Mouse (Mus musculus): ENCODE data around the gene Sdk1. TPM values are rescaled to one million over a fixed set of nuclear protein-coding genes. Genes with fewer than 3 reads are reported as not detected.
A peak's percentile ranks its signal among the peaks of the same experiment; 100 is the strongest.

Sdk1 gene
- 1.9 and 2.3 TPM in 2 replicates for polyA plus RNA-seq (2014; fragmentation: Nextera tagmentation; extraction: Ambion mirVana)

DNA sequence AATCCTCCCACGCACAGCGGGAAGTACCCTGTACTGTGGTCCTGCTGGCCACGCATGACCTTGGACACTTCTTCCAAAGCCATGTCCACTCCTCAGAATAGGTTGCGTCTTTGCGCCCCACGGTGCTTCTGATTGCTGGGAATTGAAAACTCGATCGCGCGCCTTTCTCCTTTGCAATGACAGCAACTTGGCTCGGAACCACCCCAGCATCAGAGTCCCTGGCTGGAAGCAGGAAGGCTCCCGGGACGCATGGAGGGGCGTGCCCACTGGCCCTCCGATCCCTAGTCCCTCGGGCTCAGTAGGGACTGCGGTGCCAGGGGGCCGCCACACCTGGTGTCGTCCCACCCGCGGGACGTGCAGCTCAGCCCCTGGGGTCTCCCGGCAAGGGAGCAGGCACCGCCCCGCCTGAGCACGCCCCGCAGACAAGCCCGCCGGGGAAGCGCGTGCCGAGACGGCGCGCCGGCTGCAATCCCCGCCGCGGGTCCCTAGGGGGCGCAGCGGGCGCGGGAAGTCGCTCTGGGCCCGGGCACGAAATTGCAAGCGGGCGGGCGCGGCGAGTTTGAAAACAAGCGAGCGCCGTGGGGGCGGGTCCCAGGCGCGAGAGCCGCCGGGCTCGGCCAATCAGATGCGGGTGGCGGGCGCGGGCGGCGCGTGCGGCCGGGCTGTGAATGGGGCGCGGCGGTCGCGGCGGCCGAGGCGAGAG is at the start of gene Sdk1:
TSS of gene Sdk1 (plus strand) at position 650 of the 703 bp plus-strand sequence.
- DNase-seq (ENCODE audit: low spot score) (peak; percentile 98), ATAC-seq (ENCODE audit: insufficient read depth, low FRiP score, low TSS enrichment) (peak; percentile 94)
- H3K27ac ChIP-seq (ENCODE audit: low read depth, low read length) = peak within 1 kb of the TSS; percentile 53; the same call in 1 of the 2 replicates
- WGBS = under 1% methylated on average over 67 of the region's 77 CpGs
- peak within 1 kb of the TSS; percentile 95 for H3K4me2 ChIP-seq (ENCODE audit: low read depth)
- H3K9me3 ChIP-seq (ENCODE audit: control insufficient read depth, low read length) = no peaks in the 10 kb centered on the region
- H3K4me3 ChIP-seq (ENCODE audit: low read depth, low read length) = peak within 1 kb of the TSS; percentile 78
- H3K4me1 ChIP-seq (ENCODE audit: control insufficient read depth, insufficient read depth, low read length) = peaks cover 25% of the 10 kb centered on the region
- peaks cover 19% of the 10 kb centered on the region for H3K27me3 ChIP-seq (ENCODE audit: control insufficient read depth, insufficient read depth, low read length)
- H3K9ac ChIP-seq (ENCODE audit: low read length) = peak within 1 kb of the TSS; percentile 75
- H3K36me3 ChIP-seq (ENCODE audit: control insufficient read depth, insufficient read depth, low read length) = no peaks in the 10 kb centered on the region

DNA sequence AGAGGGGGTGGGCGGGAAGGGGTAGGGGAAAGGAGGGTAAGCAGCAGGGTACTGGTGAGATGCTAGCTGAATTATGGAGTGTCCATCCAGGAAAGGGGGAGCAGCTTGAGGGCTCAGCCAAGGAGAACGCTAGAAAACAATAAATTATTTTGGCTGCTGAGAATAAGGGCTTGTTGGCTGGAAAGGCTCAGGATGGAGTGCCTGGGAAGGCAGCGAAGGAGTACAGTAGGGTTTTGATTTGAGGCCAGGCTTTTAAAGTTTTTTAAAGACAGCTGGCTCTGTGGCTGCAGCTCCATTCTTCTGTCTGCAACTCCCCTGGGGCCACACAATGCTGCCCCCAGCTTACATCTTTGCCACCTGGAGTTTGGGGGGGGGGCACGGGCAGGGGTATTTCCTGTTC is 44.0 kb upstream of the Sdk1 start:
- WGBS = 41% methylated on average over 4 of the region's 4 CpGs
- H3K4me2 ChIP-seq (ENCODE audit: low read depth) = no peak overlapping the region
- H3K36me3 ChIP-seq (ENCODE audit: control insufficient read depth, insufficient read depth, low read length) = no peaks in the 10 kb centered on the region
- H3K9ac ChIP-seq (ENCODE audit: low read length) = no peak overlapping the region
- no peak overlapping the region for H3K27ac ChIP-seq (ENCODE audit: low read depth, low read length)
- H3K4me3 ChIP-seq (ENCODE audit: low read depth, low read length) = no peak overlapping the region
- no peaks in the 10 kb centered on the region for H3K9me3 ChIP-seq (ENCODE audit: control insufficient read depth, low read length)
- H3K4me1 ChIP-seq (ENCODE audit: control insufficient read depth, insufficient read depth, low read length) = 0 out of 2 replicates have a peak, but pooled peaks cover 4% of the 10 kb centered on the region
- ATAC-seq (ENCODE audit: insufficient read depth, low FRiP score, low TSS enrichment) (no peak), DNase-seq (ENCODE audit: low spot score) (no peak)
- H3K27me3 ChIP-seq (ENCODE audit: control insufficient read depth, insufficient read depth, low read length) = no peaks in the 10 kb centered on the region

DNA sequence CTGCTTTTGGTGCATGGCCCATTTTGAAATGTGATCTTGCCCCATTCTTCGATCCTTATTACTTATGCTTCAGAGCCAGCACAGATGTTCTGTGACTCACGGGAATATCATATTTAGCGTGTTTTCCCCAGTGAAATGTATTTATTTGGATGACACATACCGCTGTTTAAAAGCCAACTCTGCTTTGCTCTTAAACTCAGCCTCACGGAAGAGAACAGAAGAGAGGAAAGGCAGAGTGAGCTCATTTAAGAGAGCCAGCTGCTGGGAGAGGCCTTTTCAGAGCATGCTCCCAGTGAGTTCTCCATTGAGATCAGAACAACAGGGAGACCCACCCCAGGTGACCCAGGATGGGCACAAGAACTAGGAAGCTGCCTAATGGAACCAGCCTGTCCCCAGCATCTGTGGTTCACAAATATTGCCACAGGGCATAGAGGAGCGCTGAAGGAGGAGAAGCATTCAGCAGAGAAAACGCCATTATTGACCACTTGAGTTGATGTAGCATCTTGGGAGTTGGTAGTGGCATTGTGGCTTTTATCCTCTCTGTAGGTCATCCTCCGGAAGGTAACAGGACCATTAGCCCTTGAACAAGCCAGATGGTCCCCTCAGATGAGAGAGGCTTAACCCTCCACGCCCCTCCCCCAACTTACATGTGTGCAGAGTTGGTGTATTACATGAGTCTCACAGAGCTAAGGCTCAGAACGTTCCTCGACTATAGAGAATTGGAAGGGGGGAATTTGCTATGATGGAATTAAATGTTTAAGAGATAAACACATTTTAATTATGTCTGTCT is 38.8 kb upstream of the Sdk1 start:
- H3K9ac ChIP-seq (ENCODE audit: low read length) = no peak overlapping the region
- H3K4me3 ChIP-seq (ENCODE audit: low read depth, low read length) = no peak overlapping the region
- no peak overlapping the region for H3K4me2 ChIP-seq (ENCODE audit: low read depth)
- no peaks in the 10 kb centered on the region for H3K9me3 ChIP-seq (ENCODE audit: control insufficient read depth, low read length)
- WGBS = 89% methylated on average over 11 of the region's 11 CpGs
- no peaks in the 10 kb centered on the region for H3K27me3 ChIP-seq (ENCODE audit: control insufficient read depth, insufficient read depth, low read length)
- DNase-seq (ENCODE audit: low spot score) = no peak
- ATAC-seq (ENCODE audit: insufficient read depth, low FRiP score, low TSS enrichment) = no peak
- no peak overlapping the region for H3K27ac ChIP-seq (ENCODE audit: low read depth, low read length)
- no peaks in the 10 kb centered on the region for H3K4me1 ChIP-seq (ENCODE audit: control insufficient read depth, insufficient read depth, low read length)
- no peaks in the 10 kb centered on the region for H3K36me3 ChIP-seq (ENCODE audit: control insufficient read depth, insufficient read depth, low read length)

DNA sequence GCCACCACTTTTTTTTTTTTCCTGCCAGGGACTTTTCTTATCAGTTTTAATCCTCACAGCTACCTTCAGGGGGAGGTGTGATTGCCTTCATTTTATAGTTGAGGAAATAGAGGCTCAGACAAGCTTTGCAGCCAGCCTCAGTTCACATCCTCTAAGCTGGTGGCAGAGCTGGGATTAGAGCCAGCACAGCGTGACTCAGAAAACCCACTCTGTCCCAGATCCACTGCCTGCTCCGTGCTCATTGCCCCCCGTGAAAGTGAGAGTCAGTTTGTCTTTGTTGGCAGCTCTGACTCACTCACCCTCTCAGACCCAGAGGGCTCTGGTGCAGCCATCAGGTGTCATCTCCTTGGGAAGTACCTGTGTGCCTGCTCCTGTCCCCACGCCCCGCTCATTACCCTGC is 34.2 kb upstream of the Sdk1 start:
- WGBS = 73% methylated on average over 5 of the region's 5 CpGs
- no peak for DNase-seq (ENCODE audit: low spot score)

DNA sequence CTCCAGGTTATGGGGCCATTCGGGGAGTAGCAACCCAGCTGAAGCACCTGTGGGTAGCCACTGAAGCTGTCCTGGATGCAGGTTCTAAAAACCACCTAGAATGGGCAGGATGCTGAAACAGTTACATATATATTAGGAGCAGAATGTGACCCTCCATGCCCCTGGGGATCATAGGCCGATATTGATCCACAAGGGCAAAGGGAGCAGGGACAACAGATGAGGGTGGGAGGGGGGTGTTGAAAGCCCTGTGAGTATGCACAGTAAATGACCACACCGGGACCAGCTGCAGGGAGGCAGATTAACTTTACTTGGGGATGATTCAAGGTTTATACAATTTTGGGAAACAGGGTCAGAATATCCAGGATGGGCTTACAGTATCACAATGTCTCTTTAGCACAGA is 16.0 kb upstream of the Sdk1 start:
- Histone ChIP-seq H3K36me3 (ENCODE audit: control insufficient read depth, insufficient read depth, low read length) (no peaks in the 10 kb centered on the region), H3K27ac (ENCODE audit: low read depth, low read length) (no peak overlapping the region), H3K9ac (ENCODE audit: low read length) (no peak overlapping the region), H3K4me2 (ENCODE audit: low read depth) (no peak overlapping the region), H3K4me1 (ENCODE audit: control insufficient read depth, insufficient read depth, low read length) (no peaks in the 10 kb centered on the region), H3K9me3 (ENCODE audit: control insufficient read depth, low read length) (no peaks in the 10 kb centered on the region), H3K27me3 (ENCODE audit: control insufficient read depth, insufficient read depth, low read length) (no peaks in the 10 kb centered on the region), H3K4me3 (ENCODE audit: low read depth, low read length) (no peak overlapping the region)
- DNase-seq (ENCODE audit: low spot score) (no peak), ATAC-seq (ENCODE audit: insufficient read depth, low FRiP score, low TSS enrichment) (no peak)
- 85% methylated on average over 3 of the region's 3 CpGs for WGBS

More for the DNA sequence above, 34.2 kb upstream of the Sdk1 start:
- H3K9me3 ChIP-seq (ENCODE audit: control insufficient read depth, low read length) = no peaks in the 10 kb centered on the region
- H3K4me3 ChIP-seq (ENCODE audit: low read depth, low read length) = no peak overlapping the region
- no peak overlapping the region for H3K9ac ChIP-seq (ENCODE audit: low read length)
- no peak overlapping the region for H3K27ac ChIP-seq (ENCODE audit: low read depth, low read length)
- H3K36me3 ChIP-seq (ENCODE audit: control insufficient read depth, insufficient read depth, low read length) = no peaks in the 10 kb centered on the region
- no peaks in the 10 kb centered on the region for H3K4me1 ChIP-seq (ENCODE audit: control insufficient read depth, insufficient read depth, low read length)
- H3K4me2 ChIP-seq (ENCODE audit: low read depth) = no peak overlapping the region
- ATAC-seq (ENCODE audit: insufficient read depth, low FRiP score, low TSS enrichment) = no peak
- no peaks in the 10 kb centered on the region for H3K27me3 ChIP-seq (ENCODE audit: control insufficient read depth, insufficient read depth, low read length)

DNA sequence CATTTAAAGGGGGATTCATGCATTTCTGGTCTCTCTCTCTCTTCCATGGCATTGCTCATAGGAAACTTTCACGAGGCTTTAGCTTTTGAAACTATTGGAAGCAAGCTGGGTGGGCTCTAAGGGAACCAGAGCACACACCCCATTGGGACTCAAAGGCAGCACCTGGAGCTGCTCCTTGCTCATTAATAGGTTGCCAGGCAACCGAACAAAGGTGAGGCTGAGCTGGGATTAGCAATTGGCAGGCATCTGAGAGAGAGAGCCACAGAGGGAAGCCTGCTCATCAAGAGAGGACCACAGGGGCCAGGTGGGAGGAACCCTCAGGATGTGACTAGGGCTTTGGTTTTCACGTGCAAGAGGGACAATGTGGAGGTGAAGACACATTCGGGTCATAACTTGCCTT is 7.0 kb upstream of the Sdk1 start:
- no peaks in the 10 kb centered on the region for H3K36me3 ChIP-seq (ENCODE audit: control insufficient read depth, insufficient read depth, low read length)
- 26% methylated on average over 4 of the region's 4 CpGs for WGBS
- H3K4me2 ChIP-seq (ENCODE audit: low read depth) = no peak overlapping the region
- H3K9ac ChIP-seq (ENCODE audit: low read length) = no peak overlapping the region
- no peaks in the 10 kb centered on the region for H3K27me3 ChIP-seq (ENCODE audit: control insufficient read depth, insufficient read depth, low read length)
- no peaks in the 10 kb centered on the region for H3K4me1 ChIP-seq (ENCODE audit: control insufficient read depth, insufficient read depth, low read length)
- no peaks in the 10 kb centered on the region for H3K9me3 ChIP-seq (ENCODE audit: control insufficient read depth, low read length)
- no peak overlapping the region for H3K4me3 ChIP-seq (ENCODE audit: low read depth, low read length)
- no peak overlapping the region for H3K27ac ChIP-seq (ENCODE audit: low read depth, low read length)
- no peak for DNase-seq (ENCODE audit: low spot score)
- ATAC-seq (ENCODE audit: insufficient read depth, low FRiP score, low TSS enrichment) = no peak

DNA sequence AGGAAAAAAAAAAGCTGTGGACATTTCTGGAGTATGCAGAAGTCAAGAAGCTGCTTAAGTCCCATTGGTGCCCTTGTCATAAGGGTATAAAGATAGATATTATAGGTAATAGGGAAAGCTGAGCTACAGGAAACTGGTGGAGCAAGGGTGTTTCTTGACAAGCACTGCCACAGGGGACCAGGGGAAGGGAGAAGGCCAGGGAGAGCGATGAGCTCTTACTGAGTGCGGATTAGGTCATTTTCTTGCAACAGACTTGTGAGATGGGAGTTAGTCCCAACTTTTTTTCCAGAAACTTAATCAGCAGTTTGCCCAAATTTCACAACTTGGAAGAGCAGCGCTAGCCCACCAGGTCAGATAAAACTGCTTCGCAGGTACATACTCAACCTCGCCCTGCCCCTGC is 1.9 kb upstream of the Sdk1 start:
- H3K36me3 ChIP-seq (ENCODE audit: control insufficient read depth, insufficient read depth, low read length) = no peaks in the 10 kb centered on the region
- no peak overlapping the region for H3K27ac ChIP-seq (ENCODE audit: low read depth, low read length)
- WGBS = 22% methylated on average over 5 of the region's 5 CpGs
- peaks cover 19% of the 10 kb centered on the region for H3K27me3 ChIP-seq (ENCODE audit: control insufficient read depth, insufficient read depth, low read length)
- H3K4me1 ChIP-seq (ENCODE audit: control insufficient read depth, insufficient read depth, low read length) = peaks cover 25% of the 10 kb centered on the region
- no peaks in the 10 kb centered on the region for H3K9me3 ChIP-seq (ENCODE audit: control insufficient read depth, low read length)
- ATAC-seq (ENCODE audit: insufficient read depth, low FRiP score, low TSS enrichment) (no peak), DNase-seq (ENCODE audit: low spot score) (no peak)
- H3K4me3 ChIP-seq (ENCODE audit: low read depth, low read length) = no peak overlapping the region
- no peak overlapping the region for H3K9ac ChIP-seq (ENCODE audit: low read length)
- H3K4me2 ChIP-seq (ENCODE audit: low read depth) = no peak overlapping the region

DNA sequence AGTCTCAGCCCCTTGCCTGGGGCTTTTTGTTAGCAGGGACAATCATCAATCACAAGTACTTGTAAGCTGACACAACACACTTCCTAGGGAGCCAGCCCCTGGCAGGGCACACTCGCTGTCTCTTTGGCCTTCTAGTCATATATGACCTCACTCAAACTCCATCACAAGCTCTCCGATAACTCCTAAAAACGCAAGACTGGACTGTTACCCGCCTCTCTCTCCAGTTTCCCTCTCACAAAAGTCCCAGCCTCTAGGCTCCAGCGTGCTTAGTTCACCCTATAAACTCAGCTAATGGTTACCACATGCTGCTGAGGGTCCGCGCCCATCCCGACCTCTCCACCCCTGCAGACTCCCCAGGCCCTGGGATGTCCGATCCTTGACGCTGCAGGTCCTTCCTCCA is 849 bp upstream of the Sdk1 start:
- WGBS = 0% methylated on average over 10 of the region's 10 CpGs
- Histone ChIP-seq H3K4me3 (ENCODE audit: low read depth, low read length) (peak overlapping the region; percentile 78), H3K27ac (ENCODE audit: low read depth, low read length) (no peak overlapping the region), H3K27me3 (ENCODE audit: control insufficient read depth, insufficient read depth, low read length) (peaks cover 19% of the 10 kb centered on the region), H3K4me1 (ENCODE audit: control insufficient read depth, insufficient read depth, low read length) (peaks cover 25% of the 10 kb centered on the region), H3K4me2 (ENCODE audit: low read depth) (peak overlapping the region; percentile 93), H3K9ac (ENCODE audit: low read length) (peak overlapping the region; percentile 15; the same call in 1 of the 2 replicates), H3K9me3 (ENCODE audit: control insufficient read depth, low read length) (no peaks in the 10 kb centered on the region), H3K36me3 (ENCODE audit: control insufficient read depth, insufficient read depth, low read length) (no peaks in the 10 kb centered on the region)
- no peak for ATAC-seq (ENCODE audit: insufficient read depth, low FRiP score, low TSS enrichment)
- peak; percentile 52 for DNase-seq (ENCODE audit: low spot score)
